Mouse (Mus musculus): ENCODE measurements around the gene Pex5l. TPM values are rescaled to one million over a fixed set of nuclear protein-coding genes. Genes with fewer than 3 reads are reported as not detected.

Gene Pex5l
- polyA plus RNA-seq, 1 experiment = 0.70 TPM

- H3K27me3 ChIP-seq (ENCODE audit: control insufficient read depth, insufficient read depth, low read length) = no peaks in the 10 kb centered on the region
- WGBS = 8% methylated on average over 2 of the region's 2 CpGs
- H3K36me3 ChIP-seq (ENCODE audit: control insufficient read depth, insufficient read depth, low read length) = no peaks in the 10 kb centered on the region
- no peak overlapping the region for H3K4me3 ChIP-seq (ENCODE audit: low read depth, low read length)
- H3K4me1 ChIP-seq (ENCODE audit: control insufficient read depth, insufficient read depth, insufficient read length, low read length) = no peaks in the 10 kb centered on the region
- no peak overlapping the region for H3K27ac ChIP-seq (ENCODE audit: insufficient read depth, low read depth, low read length)
- TF ChIP-seq CTCF (IDR thresholded peaks at IDR 0.05; ENCODE audit: extremely low read depth, insufficient read length, insufficient replicate concordance, low read depth, low read length) (no peak), POLR2A (IDR thresholded peaks at IDR 0.05; ENCODE audit: low read depth, low read length) (no peak)
Observed at GRCm38 (mm10) chr3:32965528-32965927, 177.5 kb downstream of the Pex5l start.

- Histone ChIP-seq H3K36me3 (ENCODE audit: control insufficient read depth, insufficient read depth, low read length) (no peaks in the 10 kb centered on the region), H3K4me1 (ENCODE audit: control insufficient read depth, insufficient read depth, insufficient read length, low read length) (no peaks in the 10 kb centered on the region), H3K27me3 (ENCODE audit: control insufficient read depth, insufficient read depth, low read length) (no peaks in the 10 kb centered on the region), H3K27ac (ENCODE audit: insufficient read depth, low read depth, low read length) (no peak overlapping the region), H3K4me3 (ENCODE audit: low read depth, low read length) (no peak overlapping the region)
- 85% methylated on average over 3 of the region's 3 CpGs for WGBS
- TF ChIP-seq POLR2A (IDR thresholded peaks at IDR 0.05; ENCODE audit: low read depth, low read length) (no peak), CTCF (IDR thresholded peaks at IDR 0.05; ENCODE audit: extremely low read depth, insufficient read length, insufficient replicate concordance, low read depth, low read length) (no peak)
Observed at GRCm38 (mm10) chr3:32961494-32961893, 181.6 kb downstream of the Pex5l start.

- no peaks in the 10 kb centered on the region for H3K36me3 ChIP-seq (ENCODE audit: control insufficient read depth, insufficient read depth, low read length)
- no peak overlapping the region for H3K4me3 ChIP-seq (ENCODE audit: low read depth, low read length)
- H3K27ac ChIP-seq (ENCODE audit: insufficient read depth, low read depth, low read length) = no peak overlapping the region
- H3K4me1 ChIP-seq (ENCODE audit: control insufficient read depth, insufficient read depth, insufficient read length, low read length) = no peaks in the 10 kb centered on the region
- H3K27me3 ChIP-seq (ENCODE audit: control insufficient read depth, insufficient read depth, low read length) = no peaks in the 10 kb centered on the region
- TF ChIP-seq POLR2A (IDR thresholded peaks at IDR 0.05; ENCODE audit: low read depth, low read length) = no peak
- no peak for TF ChIP-seq CTCF (IDR thresholded peaks at IDR 0.05; ENCODE audit: extremely low read depth, insufficient read length, insufficient replicate concordance, low read depth, low read length)
- 0% methylated on average over 1 of the region's 1 CpGs for WGBS
Observed at GRCm38 (mm10) chr3:32951382-32951781, 191.7 kb downstream of the Pex5l start.

- no peaks in the 10 kb centered on the region for H3K4me1 ChIP-seq (ENCODE audit: control insufficient read depth, insufficient read depth, insufficient read length, low read length)
- no peak overlapping the region for H3K4me3 ChIP-seq (ENCODE audit: low read depth, low read length)
- WGBS = 89% methylated on average over 5 of the region's 5 CpGs
- TF ChIP-seq CTCF (IDR thresholded peaks at IDR 0.05; ENCODE audit: extremely low read depth, insufficient read length, insufficient replicate concordance, low read depth, low read length) (no peak), POLR2A (IDR thresholded peaks at IDR 0.05; ENCODE audit: low read depth, low read length) (no peak)
- no peaks in the 10 kb centered on the region for H3K36me3 ChIP-seq (ENCODE audit: control insufficient read depth, insufficient read depth, low read length)
- no peaks in the 10 kb centered on the region for H3K27me3 ChIP-seq (ENCODE audit: control insufficient read depth, insufficient read depth, low read length)
- no peak overlapping the region for H3K27ac ChIP-seq (ENCODE audit: insufficient read depth, low read depth, low read length)
Observed at GRCm38 (mm10) chr3:32947486-32947885, 195.6 kb downstream of the Pex5l start.

- Histone ChIP-seq H3K36me3 (ENCODE audit: control insufficient read depth, insufficient read depth, low read length) (no peaks in the 10 kb centered on the region), H3K27ac (ENCODE audit: insufficient read depth, low read depth, low read length) (no peak overlapping the region), H3K27me3 (ENCODE audit: control insufficient read depth, insufficient read depth, low read length) (no peaks in the 10 kb centered on the region), H3K4me1 (ENCODE audit: control insufficient read depth, insufficient read depth, insufficient read length, low read length) (no peaks in the 10 kb centered on the region), H3K4me3 (ENCODE audit: low read depth, low read length) (no peak overlapping the region)
- 23% methylated on average over 8 of the region's 8 CpGs for WGBS
- no peak for TF ChIP-seq CTCF (IDR thresholded peaks at IDR 0.05; ENCODE audit: extremely low read depth, insufficient read length, insufficient replicate concordance, low read depth, low read length)
- no peak for TF ChIP-seq POLR2A (IDR thresholded peaks at IDR 0.05; ENCODE audit: low read depth, low read length)
Observed at GRCm38 (mm10) chr3:32939802-32940501, 203.1 kb downstream of the Pex5l start.

GRCm38 (mm10) chr3:32924168-32924567 is 218.9 kb downstream of the Pex5l start:
- H3K36me3 ChIP-seq (ENCODE audit: control insufficient read depth, insufficient read depth, low read length) = no peaks in the 10 kb centered on the region
- H3K4me1 ChIP-seq (ENCODE audit: control insufficient read depth, insufficient read depth, insufficient read length, low read length) = no peaks in the 10 kb centered on the region
- WGBS = 74% methylated on average over 6 of the region's 6 CpGs
- no peak overlapping the region for H3K27ac ChIP-seq (ENCODE audit: insufficient read depth, low read depth, low read length)
- no peaks in the 10 kb centered on the region for H3K27me3 ChIP-seq (ENCODE audit: control insufficient read depth, insufficient read depth, low read length)
- no peak overlapping the region for H3K4me3 ChIP-seq (ENCODE audit: low read depth, low read length)
- TF ChIP-seq CTCF (IDR thresholded peaks at IDR 0.05; ENCODE audit: extremely low read depth, insufficient read length, insufficient replicate concordance, low read depth, low read length) = no peak
- TF ChIP-seq POLR2A (IDR thresholded peaks at IDR 0.05; ENCODE audit: low read depth, low read length) = no peak

GRCm38 (mm10) chr3:32910071-32910551 is 232.9 kb downstream of the Pex5l start:
- Histone ChIP-seq H3K27ac (ENCODE audit: insufficient read depth, low read depth, low read length) (no peak overlapping the region), H3K36me3 (ENCODE audit: control insufficient read depth, insufficient read depth, low read length) (no peaks in the 10 kb centered on the region), H3K4me1 (ENCODE audit: control insufficient read depth, insufficient read depth, insufficient read length, low read length) (no peaks in the 10 kb centered on the region), H3K27me3 (ENCODE audit: control insufficient read depth, insufficient read depth, low read length) (no peaks in the 10 kb centered on the region), H3K4me3 (ENCODE audit: low read depth, low read length) (no peak overlapping the region)
- no peak for TF ChIP-seq POLR2A (IDR thresholded peaks at IDR 0.05; ENCODE audit: low read depth, low read length)
- no peak for TF ChIP-seq CTCF (IDR thresholded peaks at IDR 0.05; ENCODE audit: extremely low read depth, insufficient read length, insufficient replicate concordance, low read depth, low read length)
- WGBS = 61% methylated on average over 7 of the region's 7 CpGs

Data from small intestine, adult 2 months (tissue).